Mouse (Mus musculus): ENCODE measurements at regions not wholly inside any gene's neighbourhood (a gene's known extent, or its start where the extent isn't known, plus 50 kb on each side); places are given as distances from the start of the nearest gene placed in this dataset.
A peak's percentile ranks its signal among the peaks of the same experiment; 100 is the strongest.

DNA sequence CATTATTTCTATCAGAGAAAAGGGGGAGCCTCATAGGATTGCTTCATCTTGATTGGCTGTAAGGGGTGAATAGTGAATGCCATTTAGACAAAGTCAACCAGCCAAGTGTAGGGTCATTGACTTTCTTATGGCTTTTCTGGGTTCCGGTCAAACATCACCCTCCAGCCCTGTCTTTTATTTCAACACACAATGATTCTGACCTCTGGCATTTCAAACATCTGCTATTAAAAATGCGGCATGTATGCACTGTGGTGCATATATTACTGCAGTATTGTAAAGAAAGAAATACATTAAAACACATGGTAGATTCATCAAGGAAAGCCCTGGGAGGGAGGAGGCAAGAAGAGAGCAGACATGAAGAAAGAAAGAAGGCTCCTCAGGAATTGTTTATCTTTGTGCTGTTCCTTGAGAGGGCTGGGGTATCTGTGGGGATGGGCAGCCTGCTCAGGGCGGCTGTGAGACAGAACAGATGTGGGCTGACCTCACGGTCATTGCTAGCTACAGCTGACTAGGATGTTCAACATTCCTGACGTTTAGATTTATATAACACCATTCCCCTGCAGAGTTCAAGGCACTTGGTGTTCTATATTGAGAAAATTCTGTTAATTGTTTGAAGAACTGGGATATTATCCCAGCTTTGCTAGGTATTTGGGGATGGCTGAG is 303.5 kb upstream of the Ppp2r3a start:
- DNase-seq (ENCODE audit: low read depth, low spot score): no peak

DNA sequence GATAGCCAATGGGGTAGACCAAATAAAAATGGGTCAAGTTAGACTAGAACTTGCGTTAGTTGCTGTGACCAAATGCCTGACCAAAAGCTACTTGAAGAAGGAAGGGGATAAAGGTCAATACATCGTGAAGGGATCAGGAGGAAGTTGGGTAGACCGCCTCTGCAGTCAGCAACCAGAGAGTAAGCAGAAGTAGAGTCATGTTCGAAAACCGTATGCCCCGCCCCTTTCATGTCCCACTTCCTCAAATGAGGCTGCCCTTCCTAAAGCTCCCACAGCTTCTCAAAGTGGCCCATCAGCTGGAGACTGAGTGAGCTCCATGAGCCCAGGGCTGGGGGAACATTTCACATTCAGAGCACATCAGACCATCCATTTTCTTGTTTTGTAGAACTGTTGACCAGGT is 301.2 kb upstream of the Ppp2r3a start:
- no peak for DNase-seq (ENCODE audit: low read depth, low spot score)

DNA sequence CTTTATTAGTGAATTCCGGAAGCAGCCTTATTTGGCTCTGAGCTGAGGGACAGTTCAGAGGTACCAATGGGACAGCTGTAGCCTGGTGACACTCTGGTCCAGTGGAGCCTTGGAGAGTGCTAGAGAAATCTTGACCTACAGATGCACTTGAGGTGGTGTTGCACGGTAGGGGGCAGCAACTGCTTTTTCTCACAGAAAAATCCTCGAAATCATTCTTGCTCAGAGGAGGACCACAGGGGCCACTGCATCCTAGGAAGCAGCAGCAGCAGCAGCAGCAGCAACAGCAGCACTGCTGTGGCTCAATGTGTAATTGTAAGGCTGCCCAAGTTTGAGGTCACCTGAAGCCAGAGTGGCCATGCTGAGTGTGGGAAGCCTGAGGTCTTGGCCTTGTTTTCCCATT is 299.7 kb upstream of the Ppp2r3a start:
- no peak for DNase-seq (ENCODE audit: low read depth, low spot score)

DNA sequence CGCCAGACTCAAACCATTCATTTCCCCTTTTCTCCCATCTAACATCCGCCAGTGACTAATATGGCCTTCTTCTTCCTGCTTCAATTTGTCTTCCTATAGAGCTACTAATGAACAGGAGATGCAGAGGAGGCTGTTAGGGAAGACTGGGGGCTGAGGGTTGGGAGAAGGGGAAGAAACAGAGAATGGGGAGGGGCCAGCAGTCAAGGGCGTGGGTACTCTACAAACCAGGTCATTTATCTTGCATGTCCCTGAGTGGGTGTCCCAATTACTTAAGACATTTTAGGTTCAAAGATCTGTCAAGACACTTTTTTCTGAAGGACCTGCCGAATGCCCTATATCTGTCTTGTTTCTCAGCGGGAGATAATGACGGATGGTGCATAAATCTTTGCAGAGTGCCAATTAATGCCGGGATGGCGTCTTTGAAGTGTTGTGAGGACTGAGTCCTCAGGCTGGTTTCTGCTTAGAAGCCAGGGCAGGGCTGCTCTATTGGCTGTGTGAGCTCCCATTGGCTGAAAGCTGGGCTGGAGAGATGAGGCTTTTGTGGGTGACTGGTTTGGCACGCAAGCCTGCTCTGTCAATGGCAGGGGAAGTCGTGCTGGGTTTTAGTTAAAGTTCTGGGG is 294.7 kb upstream of the Ppp2r3a start:
- DNase-seq (ENCODE audit: low read depth, low spot score): no peak

DNA sequence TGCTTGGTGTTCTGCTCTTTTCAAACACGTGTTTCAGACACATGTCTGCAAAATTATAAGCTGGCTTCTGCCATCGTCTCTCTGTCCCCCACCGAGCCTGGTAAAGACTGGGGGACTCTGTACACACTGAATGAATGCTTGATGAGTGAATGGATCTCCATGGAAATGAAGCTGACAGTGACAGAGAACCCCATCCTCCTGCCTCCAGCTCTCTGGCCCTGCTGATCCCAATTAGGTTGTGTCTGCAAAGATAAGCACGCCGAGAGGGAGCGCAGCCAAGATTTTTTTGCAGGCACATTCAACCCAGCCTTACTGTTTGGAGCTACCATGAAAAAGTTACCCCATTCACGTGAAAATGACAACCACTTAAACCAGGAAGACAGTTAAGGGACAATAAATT is 266.5 kb upstream of the Ppp2r3a start:
- no peak for DNase-seq (ENCODE audit: low read depth, low spot score)

DNA sequence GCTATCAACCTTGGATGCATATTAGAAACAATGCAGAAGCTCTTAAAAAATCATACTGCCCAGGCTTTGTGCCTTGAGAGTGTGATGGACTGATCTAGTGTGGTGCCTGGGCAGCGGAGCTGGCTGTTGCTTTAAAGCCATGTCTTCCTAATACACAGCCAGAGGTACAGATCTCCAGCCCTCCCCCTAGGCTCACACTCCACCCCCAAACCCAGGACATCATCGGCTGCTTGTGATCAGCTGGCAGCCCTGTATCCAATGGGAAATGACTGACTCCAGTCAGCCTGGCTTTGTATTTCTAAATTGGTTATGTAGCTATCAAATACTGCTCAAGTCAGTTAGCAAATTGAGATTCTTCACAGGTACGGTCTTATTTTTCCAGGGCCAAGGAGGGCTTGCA is 259.2 kb upstream of the Ppp2r3a start:
- DNase-seq (ENCODE audit: low read depth, low spot score): no peak

DNA sequence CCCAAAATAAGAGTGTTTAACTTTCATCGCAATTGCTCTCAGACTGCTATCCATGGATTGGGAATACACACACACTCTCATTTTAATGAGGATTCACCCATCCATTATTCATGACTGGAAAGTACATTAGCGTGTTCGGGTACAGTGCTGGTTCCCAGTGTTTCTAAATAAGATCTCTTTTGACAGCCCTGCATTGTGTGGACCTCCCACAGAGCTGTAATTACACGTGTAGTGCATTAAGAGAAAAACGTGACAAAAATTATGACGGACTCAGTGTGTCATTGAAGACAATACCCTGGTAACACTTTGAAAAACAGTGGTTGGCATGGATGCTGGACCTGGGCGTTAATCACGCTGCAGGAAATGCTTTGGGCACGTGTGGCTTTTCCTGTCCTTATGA is 257.6 kb upstream of the Ppp2r3a start:
- DNase-seq (ENCODE audit: low read depth, low spot score): no peak

DNA sequence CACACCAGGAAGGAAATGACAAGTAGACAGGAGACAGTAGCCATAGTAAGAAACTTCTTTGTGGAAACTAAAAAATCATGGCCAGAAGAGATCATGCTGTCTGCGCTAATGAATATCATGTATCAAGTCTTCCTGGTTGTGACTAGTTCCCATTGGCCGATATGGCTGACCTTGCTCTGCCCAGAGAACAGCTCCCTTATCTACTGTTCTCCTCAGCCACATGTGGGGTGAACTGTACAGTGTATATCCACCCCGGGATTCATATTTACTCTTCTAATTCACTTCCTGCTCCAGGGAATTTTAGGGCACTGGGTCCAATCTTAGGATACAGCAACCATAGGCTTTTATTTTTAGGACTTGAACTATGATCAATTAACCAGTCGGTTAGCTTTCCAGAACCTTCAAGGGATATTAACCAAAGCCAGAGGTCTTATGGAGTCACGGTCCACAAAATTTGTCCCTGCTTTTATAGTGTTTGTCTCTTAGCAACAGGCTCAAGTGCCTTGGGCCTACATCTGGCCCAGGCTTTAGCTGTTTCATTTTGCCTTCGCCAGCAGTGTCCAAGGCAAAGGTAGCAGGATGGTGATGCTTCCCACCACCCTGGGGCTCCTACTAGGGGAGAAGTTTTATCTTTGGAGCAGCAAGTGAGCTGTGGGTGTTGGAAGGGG is 255.6 kb upstream of the Ppp2r3a start:
- no peak for DNase-seq (ENCODE audit: low read depth, low spot score)

DNA sequence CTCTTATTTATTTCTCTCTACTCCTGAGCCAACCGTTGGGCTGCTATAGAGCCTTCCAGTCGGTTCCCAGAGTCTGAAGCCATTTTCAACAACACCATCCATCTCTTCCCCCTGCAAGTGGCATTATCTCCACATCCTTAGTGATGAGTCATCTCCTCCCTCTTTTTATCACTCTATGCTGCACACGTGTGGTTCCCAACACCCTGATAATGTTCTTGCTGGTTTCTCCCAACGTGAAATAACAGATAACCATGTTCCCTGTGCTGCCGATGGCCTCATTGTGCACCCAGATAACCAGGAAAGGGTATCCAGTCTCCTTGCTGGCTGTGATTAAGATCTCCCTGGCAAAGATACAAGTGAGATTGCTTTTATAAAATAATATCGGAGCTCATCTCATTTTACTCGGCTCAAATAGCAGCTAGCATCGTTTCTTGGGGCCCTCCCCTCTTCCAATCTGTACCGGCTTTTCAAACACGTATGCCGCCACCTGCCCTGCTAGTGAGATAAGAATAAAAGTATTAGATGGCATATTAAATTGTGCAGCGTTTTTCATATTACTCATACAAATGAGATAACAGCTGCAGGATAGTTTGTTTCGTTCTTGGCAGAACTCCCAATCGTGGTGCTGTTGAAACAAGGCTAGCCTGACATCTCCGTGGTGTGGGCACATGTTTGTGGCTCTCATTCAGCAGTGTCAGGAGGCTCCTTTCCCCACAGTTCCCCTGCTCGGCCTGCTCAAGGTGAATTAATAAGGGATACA is 250.3 kb upstream of the Ppp2r3a start:
- peak; percentile 24 for DNase-seq (ENCODE audit: low read depth, low spot score)

DNA sequence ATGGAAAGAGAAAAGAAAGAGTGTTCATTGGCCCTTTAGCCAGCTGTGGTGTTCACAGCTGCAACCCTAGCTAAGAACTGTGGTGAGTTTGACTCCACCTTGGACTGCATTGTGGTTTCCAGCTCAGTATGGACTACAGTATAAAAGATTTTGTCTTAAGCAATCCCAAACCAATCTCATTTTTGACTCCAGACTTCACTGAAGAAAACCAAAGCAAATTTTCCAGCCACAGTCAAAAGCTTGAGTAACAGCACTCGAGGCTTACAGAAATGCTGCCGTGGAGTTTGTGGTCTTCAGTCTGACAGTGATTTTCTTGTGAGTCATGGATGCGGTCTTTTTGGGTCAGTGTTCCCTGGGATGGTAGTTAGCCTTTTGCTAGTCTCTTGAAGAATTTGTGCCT is 249.4 kb upstream of the Ppp2r3a start:
- peak; percentile 56 for DNase-seq (ENCODE audit: low read depth, low spot score)

DNA sequence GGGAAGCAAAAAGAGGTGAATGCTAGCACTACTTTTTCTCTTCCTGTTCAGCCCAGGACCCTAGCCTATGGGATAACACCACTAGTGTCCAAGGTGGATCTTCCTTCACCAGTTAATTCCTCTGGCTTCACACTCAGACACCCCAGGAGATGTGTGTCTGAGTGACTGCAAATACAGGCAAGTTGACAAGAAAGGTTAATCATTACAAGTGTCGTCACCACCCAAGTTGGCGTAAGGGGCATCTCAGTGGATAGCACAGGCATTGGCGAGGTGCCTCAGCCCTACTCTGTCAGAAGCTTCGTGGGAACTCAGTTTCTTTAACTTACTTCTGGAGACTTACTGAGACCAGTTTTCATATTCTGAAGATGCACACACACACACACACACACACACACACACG is 247.1 kb upstream of the Ppp2r3a start:
- no peak for DNase-seq (ENCODE audit: low read depth, low spot score)

DNA sequence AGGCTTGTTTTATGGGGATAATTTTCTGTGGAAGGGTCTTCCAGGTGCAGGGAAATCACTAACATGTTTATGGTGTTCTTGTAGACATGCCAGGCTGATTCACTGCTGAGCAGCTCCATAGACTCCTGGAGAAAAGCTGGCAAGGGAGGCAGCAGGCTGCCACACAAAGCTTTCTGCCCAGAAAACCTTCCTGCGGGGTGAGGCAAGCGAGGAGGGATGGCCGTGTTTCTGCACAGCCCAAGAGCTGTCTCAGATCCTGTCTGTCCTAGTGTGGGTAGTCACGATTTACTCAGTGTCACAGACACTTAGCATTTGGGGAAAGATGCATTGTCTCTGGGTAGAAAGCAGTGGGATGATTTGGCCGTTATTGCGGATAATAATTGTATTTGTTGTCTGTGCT is 244.2 kb upstream of the Ppp2r3a start:
- DNase-seq (ENCODE audit: low read depth, low spot score): no peak

DNA sequence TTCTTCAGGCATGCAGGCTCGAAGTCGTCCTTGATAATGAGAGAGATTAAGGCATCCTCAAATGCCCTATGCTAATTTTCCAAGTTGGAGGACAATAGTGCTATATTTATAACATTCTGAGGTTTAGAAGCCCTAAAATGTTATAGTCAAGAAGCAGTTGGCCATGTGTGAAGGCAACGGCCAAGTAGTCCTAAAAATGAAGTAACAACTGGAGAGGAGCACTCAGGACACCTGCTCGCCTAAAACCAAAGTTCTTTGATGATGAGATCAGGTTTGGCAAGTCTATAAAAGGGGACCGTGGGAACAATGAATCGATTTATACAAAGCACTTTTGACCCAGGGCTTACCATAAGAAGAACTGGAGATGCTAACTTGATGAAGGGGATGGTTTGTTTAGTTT is 237.4 kb upstream of the Ppp2r3a start:
- DNase-seq (ENCODE audit: low read depth, low spot score): no peak

DNA sequence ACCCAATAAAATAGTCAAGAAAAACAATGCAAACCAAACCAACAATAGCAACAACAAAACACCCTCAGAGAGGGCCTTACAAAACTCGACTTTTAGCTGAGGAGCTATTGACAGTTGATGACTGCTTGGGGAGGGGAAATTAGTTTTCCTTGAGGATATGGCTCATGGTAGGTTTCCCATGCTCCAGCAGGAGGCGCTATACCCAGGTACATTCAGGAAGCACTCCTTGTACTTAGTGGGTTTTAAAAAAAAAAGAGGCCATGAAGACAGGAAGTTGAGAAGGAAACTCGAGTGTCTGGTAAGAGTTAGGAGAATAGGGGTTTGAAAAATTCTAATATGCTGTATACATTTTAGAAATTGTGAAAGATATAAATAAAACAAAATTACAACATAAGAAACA is 224.6 kb upstream of the Ppp2r3a start:
- DNase-seq (ENCODE audit: low read depth, low spot score): no peak

DNA sequence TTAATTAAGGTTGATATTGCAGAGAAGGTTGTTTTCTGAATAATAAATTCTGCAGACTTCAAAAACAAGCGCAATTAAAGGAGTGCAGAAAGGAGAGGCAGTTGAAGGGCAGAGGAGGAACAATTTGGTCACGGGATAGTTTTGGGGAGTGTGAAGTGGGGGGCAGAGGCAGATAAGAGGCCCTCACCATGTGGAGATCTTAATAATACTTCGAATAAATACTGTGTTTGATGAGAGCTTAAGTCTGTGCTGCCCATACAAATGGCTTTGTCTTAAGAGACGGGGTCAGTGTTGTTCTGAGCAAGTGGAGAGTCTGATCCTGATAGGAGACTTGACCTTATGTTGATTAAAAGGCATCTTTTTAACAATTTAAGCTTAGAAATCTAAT is 221.5 kb upstream of the Ppp2r3a start:
- no peak for DNase-seq (ENCODE audit: low read depth, low spot score)

DNA sequence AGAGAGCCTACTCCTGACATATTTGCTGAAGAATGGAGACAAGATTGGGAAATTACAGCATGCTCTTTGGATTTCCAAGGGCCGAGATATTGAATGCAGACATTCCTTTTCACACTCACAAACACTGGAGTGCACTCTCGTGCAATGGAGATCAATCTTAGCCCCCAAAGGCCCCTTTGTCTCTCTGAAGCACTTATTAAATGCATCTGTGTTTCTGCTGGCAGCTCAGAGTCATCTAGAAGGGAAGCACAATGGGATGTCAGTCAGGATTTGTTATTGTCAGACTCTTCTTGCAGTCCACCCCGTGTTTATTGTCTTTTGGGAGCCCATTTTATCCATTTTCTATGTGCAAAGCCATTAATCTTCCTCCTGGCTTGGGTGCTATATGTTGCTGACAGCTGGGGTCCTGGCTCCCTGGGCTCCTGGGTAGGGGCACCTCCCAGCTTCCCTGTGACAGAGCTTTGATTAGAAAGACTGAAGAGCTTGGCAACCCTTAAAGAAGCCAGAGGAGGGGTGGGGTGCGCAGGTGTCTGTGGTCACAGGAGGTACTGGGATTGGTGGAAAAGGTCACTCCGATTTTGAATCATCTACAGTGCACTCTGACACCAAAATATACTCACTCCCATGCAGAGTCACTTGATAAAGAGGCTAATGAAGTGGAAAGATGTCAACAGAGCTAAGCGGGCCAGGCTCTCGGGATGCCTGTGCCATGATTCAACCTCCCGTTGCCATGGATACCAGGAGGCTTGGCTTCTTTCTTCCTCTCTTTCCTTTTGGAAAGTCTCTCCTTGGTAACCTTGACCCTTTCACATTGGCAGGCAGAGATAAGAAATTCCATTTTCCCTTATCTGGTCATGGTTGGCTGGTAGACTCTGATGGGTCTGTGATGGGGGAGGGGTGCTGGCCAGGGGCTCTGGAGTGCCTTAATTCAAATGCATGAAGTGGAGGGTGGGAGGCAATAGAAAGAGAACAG is 220.8 kb upstream of the Ppp2r3a start:
- DNase-seq (ENCODE audit: low read depth, low spot score): peak; percentile 31

DNA sequence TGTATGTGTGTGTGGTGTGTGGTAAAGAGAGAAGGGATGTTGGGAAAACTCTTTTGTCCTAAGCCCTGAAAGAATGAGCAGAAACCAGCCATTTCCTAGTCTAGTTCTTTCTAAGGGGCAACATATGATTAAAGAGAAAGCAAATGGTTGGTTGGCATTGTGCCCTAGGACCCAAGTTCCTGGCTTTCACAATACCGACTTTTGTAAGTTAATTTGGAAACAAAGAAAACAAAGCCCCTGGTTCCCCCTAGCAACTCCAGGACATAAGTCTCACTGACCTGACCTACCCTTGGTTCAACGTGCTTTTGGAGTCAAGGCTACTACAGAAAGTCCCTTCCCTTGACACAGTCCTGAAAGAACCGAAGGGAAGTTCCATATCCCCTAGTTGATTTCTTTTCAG is 220.1 kb upstream of the Ppp2r3a start:
- no peak for DNase-seq (ENCODE audit: low read depth, low spot score)

DNA sequence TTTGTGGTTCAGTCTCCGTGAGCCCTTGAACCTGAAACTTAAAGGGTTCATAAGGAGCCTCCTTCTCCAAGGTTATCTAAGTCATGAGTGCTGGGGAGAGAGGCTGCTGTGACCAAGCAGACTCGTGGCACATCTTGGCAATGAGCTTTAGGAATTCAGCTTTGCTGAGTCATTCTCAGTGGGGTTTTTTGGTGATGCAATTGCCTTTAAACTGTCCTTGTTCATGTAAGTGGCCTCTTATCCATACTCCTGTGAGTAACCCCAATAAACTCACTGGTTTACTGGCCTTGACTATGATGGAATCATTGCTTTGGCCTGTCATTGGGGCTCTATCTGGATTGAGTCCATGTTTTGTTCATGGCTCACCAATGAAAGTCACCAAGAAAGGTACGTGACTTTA is 218.2 kb upstream of the Ppp2r3a start:
- peak; percentile 33 for DNase-seq (ENCODE audit: low read depth, low spot score)

DNA sequence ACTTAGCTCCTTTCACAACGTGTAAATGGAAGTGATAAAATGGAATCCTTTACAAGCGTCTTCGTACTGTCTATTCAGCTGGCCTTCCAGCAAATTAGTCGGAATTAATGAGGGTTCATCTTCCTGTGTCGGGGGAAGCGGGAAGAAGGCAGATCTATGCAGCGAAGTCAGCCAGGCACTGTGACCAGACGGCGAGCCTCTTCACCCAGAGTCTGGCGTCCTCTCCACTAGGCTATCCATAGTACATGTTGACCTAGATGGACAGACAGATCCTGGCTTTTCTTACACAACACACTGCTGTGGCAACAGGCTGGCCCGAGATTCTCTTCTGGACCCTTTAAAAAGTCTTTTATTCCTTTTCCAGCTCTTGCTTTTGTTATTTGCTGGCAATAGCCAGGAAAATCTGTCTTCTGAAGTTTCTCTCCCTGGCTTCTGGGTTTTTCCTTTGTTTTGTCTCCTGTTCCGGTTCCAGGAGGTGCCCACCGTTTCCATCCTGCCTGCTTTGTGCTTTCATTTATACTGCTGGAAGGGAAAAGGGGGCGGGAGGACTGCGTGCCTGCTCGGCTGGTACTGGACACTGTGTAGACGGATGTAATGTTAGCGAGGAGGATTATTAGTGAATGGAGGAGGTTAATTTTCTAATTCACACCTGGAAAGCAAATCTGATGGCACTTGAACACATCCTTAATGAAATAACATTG is 213.3 kb upstream of the Ppp2r3a start:
- no peak for DNase-seq (ENCODE audit: low read depth, low spot score)

DNA sequence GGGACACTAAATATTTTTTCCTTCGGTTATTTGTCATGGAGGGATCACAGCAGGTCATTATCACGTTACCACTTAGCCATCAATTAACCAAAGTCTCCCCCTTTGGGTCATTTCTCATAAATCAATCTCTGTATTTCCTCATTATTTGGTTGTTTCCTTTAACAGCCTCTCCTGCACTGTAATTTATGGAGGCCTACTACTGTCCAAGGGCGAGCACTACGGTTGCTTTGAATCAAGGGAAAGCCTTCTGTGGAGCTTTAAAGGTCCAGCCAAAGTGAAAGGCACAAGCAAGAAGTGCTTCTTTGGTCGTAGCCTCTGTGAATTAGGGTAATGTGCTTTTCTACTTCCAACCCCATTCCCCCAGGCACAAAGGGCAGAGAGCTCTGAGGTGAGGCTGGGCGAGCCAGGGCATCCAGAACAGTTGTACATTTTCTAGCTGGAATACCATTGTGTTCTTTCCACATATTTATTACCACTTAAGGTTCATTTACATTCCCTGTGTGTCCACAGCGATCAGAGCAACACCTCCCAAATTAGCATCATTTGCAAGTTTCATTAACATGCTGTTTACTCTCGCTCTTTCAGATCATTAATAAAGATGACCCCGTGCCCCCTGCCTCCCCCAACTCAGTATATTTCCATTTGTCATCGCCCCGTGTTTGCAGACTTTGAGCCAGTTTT is 207.5 kb upstream of the Ppp2r3a start:
- no peak for DNase-seq (ENCODE audit: low read depth, low spot score)
